Mouse (Mus musculus) myocyte (in vitro differentiated cells): ENCODE measurements at regions not wholly inside any gene's neighbourhood (a gene's known extent, or its start where the extent isn't known, plus 50 kb on each side); places are given as distances from the start of the nearest gene placed in this dataset.

ENCODE experiments used
- CEBPB ChIP-seq: IDR thresholded peaks from 2 replicates; pipeline ENCODE4 v1.6.1; 2011; ENCODE audit warnings: mild to moderate bottlenecking, moderate library complexity; ENCODE audit not compliant: poor library complexity, insufficient read depth, severe bottlenecking
- E2F4 ChIP-seq: IDR thresholded peaks from one replicate; pipeline ENCODE4 v1.6.1; 2011; ENCODE audit warnings: mild to moderate bottlenecking, control low read depth, moderate library complexity; ENCODE audit not compliant: insufficient read depth
- MYOD1 ChIP-seq, 3 experiments: IDR thresholded peaks; one replicate each; pipeline ENCODE4 v1.6.1; 2011; ENCODE audit warnings: control low read depth in 2 of 3, low read depth in 2 of 3, mild to moderate bottlenecking in 2 of 3, moderate library complexity in 1 of 3; ENCODE audit not compliant: insufficient read length in 2 of 3, control insufficient read depth in 1 of 3
- POLR2A ChIP-seq: IDR thresholded peaks from one replicate; pipeline ENCODE4 v1.6.1; 2011; ENCODE audit warnings: low read depth, mild to moderate bottlenecking, control low read depth, moderate library complexity; ENCODE audit not compliant: insufficient read length
- POLR2AphosphoS2 ChIP-seq: IDR thresholded peaks from one replicate; pipeline ENCODE4 v1.6.1; 2011; ENCODE audit warnings: low read depth, control low read depth; ENCODE audit not compliant: insufficient read length
- USF1 ChIP-seq: IDR thresholded peaks from one replicate; pipeline ENCODE4 v1.6.1; 2011; ENCODE audit warnings: low read depth, mild to moderate bottlenecking, control low read depth, moderate library complexity

DNA sequence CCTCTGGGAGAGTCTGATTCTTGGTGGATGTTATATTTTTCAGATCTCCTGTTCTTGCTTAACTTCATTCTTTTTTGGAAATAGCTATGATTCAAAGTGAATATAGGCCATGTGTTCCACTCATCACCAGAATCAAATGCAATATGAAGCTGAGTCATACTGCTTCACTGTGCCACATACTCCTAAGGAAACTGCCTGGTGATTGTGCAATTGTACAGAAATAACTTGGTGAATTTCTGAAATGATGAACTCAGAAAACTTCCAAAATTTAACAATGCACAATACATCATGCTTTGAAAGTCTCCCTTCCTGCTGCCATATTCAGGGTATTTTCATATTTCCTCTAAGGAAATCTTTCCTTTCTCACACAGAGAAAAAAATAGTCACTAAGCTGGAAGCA, 518.9 kb upstream of the Pbx1 start:
- TF ChIP-seq POLR2AphosphoS2 (no peak), POLR2A (no peak), E2F4 (no peak), CEBPB (no peak), MYOD1 (IDR thresholded peaks at IDR 0.05; ENCODE audit: control insufficient read depth in 1 of 3, insufficient read length in 2 of 3, low read depth in 2 of 3) (no peak), USF1 (no peak)
